Mouse (Mus musculus) hindbrain, embryonic 12.5 days (tissue): Measurements from ENCODE around the gene Scube1. TPM values are rescaled to one million over a fixed set of nuclear protein-coding genes. Genes with fewer than 3 reads are reported as not detected.

Experiments used
- ATAC-seq: fragments of 200-750 bp; cut with Nextera tagmentation; 2 replicates; pipeline ENCODE4 v1.8.0; 2017; ENCODE audit warnings: moderate TSS enrichment; ENCODE audit not compliant: low FRiP score
- H3K27ac ChIP-seq: fragments of 300-500 bp; sonication (generic); 2 replicates; pipeline ENCODE4 v1.5.1; 2016; ENCODE audit warnings: mild to moderate bottlenecking
- H3K27me3 ChIP-seq: fragments of 300-500 bp; sonication (generic); 2 replicates; pipeline ENCODE4 v1.6.1; 2016; ENCODE audit warnings: mild to moderate bottlenecking
- H3K36me3 ChIP-seq: fragments of 300-500 bp; sonication (generic); 2 replicates; pipeline ENCODE4 v1.6.1; 2016; ENCODE audit warnings: mild to moderate bottlenecking
- H3K4me1 ChIP-seq: fragments of 300-500 bp; sonication (generic); 2 replicates; pipeline ENCODE4 v1.6.1; 2016
- H3K4me2 ChIP-seq: fragments of 300-500 bp; sonication (generic); replicated peaks from 2 replicates; pipeline ENCODE4 v1.6.1; 2016; ENCODE audit warnings: mild to moderate bottlenecking
- H3K4me3 ChIP-seq: fragments of 300-500 bp; sonication (generic); 2 replicates; pipeline ENCODE4 v1.5.1; 2016; ENCODE audit warnings: mild to moderate bottlenecking
- H3K9ac ChIP-seq: fragments of 300-500 bp; sonication (generic); 2 replicates; pipeline ENCODE4 v1.6.1; 2016; ENCODE audit warnings: mild to moderate bottlenecking, moderate library complexity
- H3K9me3 ChIP-seq: fragments of 300-500 bp; sonication (generic); replicated peaks from 2 replicates; pipeline ENCODE4 v1.6.1; 2016; ENCODE audit warnings: mild to moderate bottlenecking
- WGBS: fragments of 180-500 bp; shearing (Covaris S2); methylation state at CpG from one replicate; pipeline ENCODE4 v1.1.7; 2016; 5-methylcytosine and 5-hydroxymethylcytosine counted together
- polyA plus RNA-seq: library from polyadenylated mRNA; unstranded; fragments of >200 nt; fragmentation: Nextera tagmentation; extraction: Ambion mirVana; gene quantifications from 2 replicates; pipeline ENCODE4 v1.2.1, GENCODE M21; 2016

The Scube1 gene
- polyA plus RNA-seq, 1 experiment from 2014 or later: 32.4 TPM

GRCm38 (mm10) chr15:83591758-83592157, 133.1 kb downstream of the Scube1 start:
- Histone ChIP-seq H3K27ac (no peak overlapping the region), H3K36me3 (peaks cover 28% of the 10 kb centered on the region), H3K9me3 (peaks cover 2% of the 10 kb centered on the region), H3K4me3 (no peak overlapping the region), H3K27me3 (no peaks in the 10 kb centered on the region), H3K4me1 (peaks cover 17% of the 10 kb centered on the region), H3K4me2 (no peak overlapping the region), H3K9ac (no peak overlapping the region)
- no peak for ATAC-seq
- WGBS: 90% methylated on average over 6 of the region's 6 CpGs

- H3K27me3 ChIP-seq: no peaks in the 10 kb centered on the region
- WGBS: 92% methylated on average over 4 of the region's 4 CpGs
- peaks cover 38% of the 10 kb centered on the region for H3K36me3 ChIP-seq
Observed at GRCm38 (mm10) chr15:83590841-83591240, 134.0 kb downstream of the Scube1 start.

GRCm38 (mm10) chr15:83584741-83585220, 140.0 kb downstream of the Scube1 start:
- Histone ChIP-seq H3K36me3 (peaks cover 86% of the 10 kb centered on the region), H3K4me3 (no peak overlapping the region), H3K4me2 (no peak overlapping the region), H3K27me3 (no peaks in the 10 kb centered on the region), H3K27ac (no peak overlapping the region), H3K9me3 (peaks cover 13% of the 10 kb centered on the region), H3K4me1 (no peaks in the 10 kb centered on the region), H3K9ac (no peak overlapping the region)
- WGBS: 86% methylated on average over 6 of the region's 6 CpGs
- no peak for ATAC-seq

More at GRCm38 (mm10) chr15:83590841-83591240, 134.0 kb downstream of the Scube1 start:
- ATAC-seq: no peak
- no peak overlapping the region for H3K4me2 ChIP-seq
- no peak overlapping the region for H3K4me3 ChIP-seq
- peaks cover 17% of the 10 kb centered on the region for H3K4me1 ChIP-seq
- no peak overlapping the region for H3K27ac ChIP-seq
- H3K9ac ChIP-seq: no peak overlapping the region
- peaks cover 11% of the 10 kb centered on the region for H3K9me3 ChIP-seq

GRCm38 (mm10) chr15:83583419-83584156, 141.2 kb downstream of the Scube1 start:
- Histone ChIP-seq H3K36me3 (peaks cover 94% of the 10 kb centered on the region), H3K4me2 (no peak overlapping the region)
- 72% methylated on average over 8 of the region's 8 CpGs for WGBS

GRCm38 (mm10) chr15:83582931-83583330, 141.9 kb downstream of the Scube1 start:
- WGBS: 88% methylated on average over 4 of the region's 4 CpGs
- peaks cover 94% of the 10 kb centered on the region for H3K36me3 ChIP-seq
- no peaks in the 10 kb centered on the region for H3K27me3 ChIP-seq
- ATAC-seq: no peak
- peaks cover 13% of the 10 kb centered on the region for H3K9me3 ChIP-seq
- H3K9ac ChIP-seq: no peak overlapping the region
- no peak overlapping the region for H3K27ac ChIP-seq
- no peaks in the 10 kb centered on the region for H3K4me1 ChIP-seq
- H3K4me3 ChIP-seq: no peak overlapping the region
- no peak overlapping the region for H3K4me2 ChIP-seq

More at GRCm38 (mm10) chr15:83583419-83584156, 141.2 kb downstream of the Scube1 start:
- Histone ChIP-seq H3K9me3 (peaks cover 13% of the 10 kb centered on the region), H3K9ac (no peak overlapping the region), H3K27ac (no peak overlapping the region), H3K27me3 (no peaks in the 10 kb centered on the region), H3K4me1 (no peaks in the 10 kb centered on the region), H3K4me3 (no peak overlapping the region)
- no peak for ATAC-seq

GRCm38 (mm10) chr15:83576651-83577050, 148.2 kb downstream of the Scube1 start:
- ATAC-seq: no peak
- Histone ChIP-seq H3K36me3 (peaks cover 70% of the 10 kb centered on the region), H3K27ac (no peak overlapping the region), H3K4me3 (no peak overlapping the region), H3K4me1 (no peaks in the 10 kb centered on the region), H3K9ac (no peak overlapping the region), H3K4me2 (no peak overlapping the region), H3K9me3 (no peaks in the 10 kb centered on the region), H3K27me3 (no peaks in the 10 kb centered on the region)
- 91% methylated on average over 9 of the region's 9 CpGs for WGBS

GRCm38 (mm10) chr15:83575543-83575942, 149.3 kb downstream of the Scube1 start:
- no peaks in the 10 kb centered on the region for H3K27me3 ChIP-seq
- H3K36me3 ChIP-seq: peaks cover 59% of the 10 kb centered on the region
- H3K4me2 ChIP-seq: no peak overlapping the region
- no peak overlapping the region for H3K27ac ChIP-seq
- ATAC-seq: no peak
- H3K9me3 ChIP-seq: no peaks in the 10 kb centered on the region
- no peaks in the 10 kb centered on the region for H3K4me1 ChIP-seq
- no peak overlapping the region for H3K4me3 ChIP-seq
- no peak overlapping the region for H3K9ac ChIP-seq
- WGBS: 93% methylated on average over 8 of the region's 8 CpGs

- Histone ChIP-seq H3K9ac (no peak overlapping the region), H3K27me3 (no peaks in the 10 kb centered on the region), H3K4me2 (no peak overlapping the region), H3K27ac (no peak overlapping the region), H3K9me3 (no peaks in the 10 kb centered on the region), H3K4me3 (no peak overlapping the region), H3K4me1 (no peaks in the 10 kb centered on the region), H3K36me3 (peaks cover 52% of the 10 kb centered on the region)
- WGBS: 92% methylated on average over 6 of the region's 6 CpGs
- ATAC-seq: no peak
Observed at GRCm38 (mm10) chr15:83574731-83575351, 150.0 kb downstream of the Scube1 start.

- H3K36me3 ChIP-seq: peaks cover 41% of the 10 kb centered on the region
- H3K27ac ChIP-seq: no peak overlapping the region
- ATAC-seq: no peak
- no peaks in the 10 kb centered on the region for H3K9me3 ChIP-seq
- H3K27me3 ChIP-seq: no peaks in the 10 kb centered on the region
- H3K4me3 ChIP-seq: no peak overlapping the region
- no peak overlapping the region for H3K4me2 ChIP-seq
- H3K4me1 ChIP-seq: no peaks in the 10 kb centered on the region
- 96% methylated on average over 12 of the region's 12 CpGs for WGBS
- no peak overlapping the region for H3K9ac ChIP-seq
Observed at GRCm38 (mm10) chr15:83573606-83574005, 151.2 kb downstream of the Scube1 start.

- H3K9me3 ChIP-seq: no peaks in the 10 kb centered on the region
- H3K4me1 ChIP-seq: no peaks in the 10 kb centered on the region
- no peaks in the 10 kb centered on the region for H3K27me3 ChIP-seq
- ATAC-seq: no peak
- H3K27ac ChIP-seq: no peak overlapping the region
- WGBS: 87% methylated on average over 4 of the region's 4 CpGs
- H3K36me3 ChIP-seq: peaks cover 26% of the 10 kb centered on the region
- H3K4me2 ChIP-seq: no peak overlapping the region
- no peak overlapping the region for H3K9ac ChIP-seq
- H3K4me3 ChIP-seq: no peak overlapping the region
Observed at GRCm38 (mm10) chr15:83572132-83572531, 152.7 kb downstream of the Scube1 start.

GRCm38 (mm10) chr15:83571636-83572035, 153.2 kb downstream of the Scube1 start:
- H3K36me3 ChIP-seq: peaks cover 21% of the 10 kb centered on the region
- 92% methylated on average over 5 of the region's 5 CpGs for WGBS
- no peak overlapping the region for H3K9ac ChIP-seq
- no peak overlapping the region for H3K27ac ChIP-seq
- ATAC-seq: no peak
- H3K9me3 ChIP-seq: no peaks in the 10 kb centered on the region
- no peaks in the 10 kb centered on the region for H3K4me1 ChIP-seq
- H3K4me3 ChIP-seq: no peak overlapping the region
- H3K4me2 ChIP-seq: no peak overlapping the region
- no peaks in the 10 kb centered on the region for H3K27me3 ChIP-seq

GRCm38 (mm10) chr15:83570641-83571040, 154.2 kb downstream of the Scube1 start:
- no peaks in the 10 kb centered on the region for H3K4me1 ChIP-seq
- no peak overlapping the region for H3K9ac ChIP-seq
- no peak overlapping the region for H3K4me2 ChIP-seq
- ATAC-seq: no peak
- no peak overlapping the region for H3K4me3 ChIP-seq
- whole genome bisulfite sequencing: 76% methylated on average over 2 of the region's 2 CpGs
- H3K27me3 ChIP-seq: no peaks in the 10 kb centered on the region
- H3K27ac ChIP-seq: no peak overlapping the region
- H3K9me3 ChIP-seq: no peaks in the 10 kb centered on the region
- peaks cover 11% of the 10 kb centered on the region for H3K36me3 ChIP-seq
